Mouse (Mus musculus): Measurements from ENCODE around the gene Plxna1.

DNA sequence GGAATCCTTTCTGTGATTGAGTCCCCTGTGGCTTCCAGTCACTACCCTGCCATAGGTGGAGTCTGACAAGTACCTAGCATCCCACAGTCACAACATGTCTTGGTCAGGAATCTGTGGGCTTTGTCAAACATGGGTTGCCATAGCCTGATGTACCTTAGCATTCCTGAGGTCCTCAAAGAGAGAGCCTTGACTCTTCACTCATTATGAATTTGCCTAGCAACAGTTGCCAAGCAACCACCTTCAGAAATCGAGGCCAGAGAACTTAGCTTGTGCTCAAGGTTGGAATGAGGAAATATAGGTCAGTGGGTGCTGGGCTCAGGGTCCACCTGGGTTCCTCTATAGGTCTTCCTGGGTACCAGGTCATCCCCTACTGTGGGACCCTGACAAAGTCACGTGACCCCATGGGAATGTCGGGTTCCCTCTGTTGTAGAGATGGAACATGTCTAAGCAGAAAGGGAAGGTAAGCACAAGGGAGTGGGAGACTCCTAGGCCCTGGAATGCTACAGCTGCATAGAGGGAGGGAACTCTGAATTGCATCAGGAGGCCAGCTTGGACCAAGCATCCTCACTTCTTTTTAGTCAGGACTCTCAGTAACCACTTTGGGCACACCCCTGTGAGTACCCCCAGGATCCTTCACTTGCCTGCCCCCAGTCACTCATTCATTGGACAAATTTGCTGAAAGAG is 57.9 kb downstream of the Plxna1 start:
- TF ChIP-seq EP300 (optimal IDR thresholded peaks at IDR 0.05) (no peak), CTCF (IDR thresholded peaks at IDR 0.05; ENCODE audit: low read depth) (no peak)
